Mouse (Mus musculus): Measurements from ENCODE around the gene 2010003K11Rik. TPM values are rescaled to one million over a fixed set of nuclear protein-coding genes. Genes with fewer than 3 reads are reported as not detected.

2010003K11Rik gene
- polyA plus RNA-seq (2015; fragmentation: Nextera tagmentation; extraction: Ambion mirVana), result not detected in 2 replicates

- H3K27ac ChIP-seq, result no peak within 1 kb of the TSS
- H3K4me1 ChIP-seq, result peaks cover 7% of the 10 kb centered on the region; the same call in 1 of the 2 replicates
- no peak within 1 kb of the TSS for H3K9ac ChIP-seq
- peak; percentile 12; the same call in 1 of the 2 replicates for ATAC-seq (ENCODE audit: borderline replicate concordance, extremely low read depth, low FRiP score, low TSS enrichment)
- H3K4me3 ChIP-seq, result no peak within 1 kb of the TSS
- 61% methylated on average over 16 of the region's 16 CpGs for WGBS
- H3K9me3 ChIP-seq, result no peaks in the 10 kb centered on the region
- no peak within 1 kb of the TSS for H3K4me2 ChIP-seq
- H3K27me3 ChIP-seq, result no peaks in the 10 kb centered on the region
- no peaks in the 10 kb centered on the region for H3K36me3 ChIP-seq
Observed at GRCm38 (mm10) chr19:4498062-4498933, at the start of gene 2010003K11Rik. 2010003K11Rik (minus strand) TSS chr19:4498583.

DNA sequence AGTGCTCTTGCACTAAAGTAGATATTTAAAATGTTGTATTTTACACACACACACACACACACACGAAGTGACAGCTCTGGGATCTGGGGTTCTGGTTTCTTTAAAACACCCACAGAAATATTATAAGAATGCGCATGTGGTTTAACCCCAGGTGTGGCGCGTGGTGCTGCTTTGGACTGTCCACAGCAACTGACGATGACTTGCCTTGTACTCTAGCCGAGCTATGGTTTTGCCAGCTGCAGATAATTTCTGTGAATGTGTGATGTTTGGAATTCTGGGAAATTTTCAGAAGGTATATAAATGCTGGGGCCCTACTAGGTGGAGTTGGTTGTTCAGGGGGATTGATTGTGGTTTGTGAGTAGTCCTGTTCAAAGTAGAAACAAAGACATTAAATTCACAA lies 49.4 kb upstream of the 2010003K11Rik start:
- WGBS, result 76% methylated on average over 6 of the region's 6 CpGs
- no peaks in the 10 kb centered on the region for H3K4me1 ChIP-seq
- no peak overlapping the region for H3K27ac ChIP-seq
- H3K4me3 ChIP-seq, result no peak overlapping the region
- no peaks in the 10 kb centered on the region for H3K36me3 ChIP-seq
- H3K9ac ChIP-seq, result no peak overlapping the region
- no peaks in the 10 kb centered on the region for H3K27me3 ChIP-seq
- no peaks in the 10 kb centered on the region for H3K9me3 ChIP-seq
- no peak overlapping the region for H3K4me2 ChIP-seq
- no peak for ATAC-seq (ENCODE audit: borderline replicate concordance, extremely low read depth, low FRiP score, low TSS enrichment)

DNA sequence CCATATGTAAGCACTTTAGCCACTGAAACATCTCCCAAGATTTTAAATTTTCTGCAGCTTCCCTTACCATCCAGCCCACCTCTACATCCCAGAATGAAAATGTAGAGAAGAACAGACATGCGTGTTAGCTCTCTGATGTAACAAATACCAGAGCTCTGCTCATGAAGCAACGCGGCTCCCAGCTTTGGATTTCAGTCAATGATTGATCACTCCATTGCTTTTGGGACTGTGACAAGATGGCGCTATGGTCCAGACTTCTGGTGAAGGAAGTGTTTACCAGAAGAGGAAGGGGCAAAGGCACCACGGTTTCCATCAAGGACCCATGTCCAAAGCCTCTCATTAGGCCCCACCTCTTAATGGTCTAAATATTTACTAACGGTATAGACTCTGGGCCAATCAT lies 47.5 kb upstream of the 2010003K11Rik start:
- 81% methylated on average over 6 of the region's 6 CpGs for WGBS
- Histone ChIP-seq H3K4me3 (no peak overlapping the region), H3K27ac (no peak overlapping the region), H3K36me3 (no peaks in the 10 kb centered on the region), H3K9me3 (no peaks in the 10 kb centered on the region), H3K27me3 (no peaks in the 10 kb centered on the region), H3K4me1 (no peaks in the 10 kb centered on the region), H3K4me2 (no peak overlapping the region), H3K9ac (no peak overlapping the region)
- no peak for ATAC-seq (ENCODE audit: borderline replicate concordance, extremely low read depth, low FRiP score, low TSS enrichment)

- ATAC-seq (ENCODE audit: borderline replicate concordance, extremely low read depth, low FRiP score, low TSS enrichment), result no peak
- Histone ChIP-seq H3K36me3 (no peaks in the 10 kb centered on the region), H3K4me2 (no peak overlapping the region), H3K4me3 (no peak overlapping the region), H3K27me3 (no peaks in the 10 kb centered on the region), H3K9ac (no peak overlapping the region), H3K9me3 (no peaks in the 10 kb centered on the region), H3K4me1 (no peaks in the 10 kb centered on the region), H3K27ac (no peak overlapping the region)
- WGBS, result 80% methylated on average over 4 of the region's 4 CpGs
Observed at GRCm38 (mm10) chr19:4545091-4545490, 46.7 kb upstream of the 2010003K11Rik start.

GRCm38 (mm10) chr19:4542081-4542480 lies 43.7 kb upstream of the 2010003K11Rik start:
- Histone ChIP-seq H3K4me2 (no peak overlapping the region), H3K4me1 (no peaks in the 10 kb centered on the region), H3K27me3 (no peaks in the 10 kb centered on the region), H3K9ac (no peak overlapping the region), H3K27ac (no peak overlapping the region), H3K9me3 (no peaks in the 10 kb centered on the region), H3K36me3 (no peaks in the 10 kb centered on the region), H3K4me3 (no peak overlapping the region)
- no peak for ATAC-seq (ENCODE audit: borderline replicate concordance, extremely low read depth, low FRiP score, low TSS enrichment)

DNA sequence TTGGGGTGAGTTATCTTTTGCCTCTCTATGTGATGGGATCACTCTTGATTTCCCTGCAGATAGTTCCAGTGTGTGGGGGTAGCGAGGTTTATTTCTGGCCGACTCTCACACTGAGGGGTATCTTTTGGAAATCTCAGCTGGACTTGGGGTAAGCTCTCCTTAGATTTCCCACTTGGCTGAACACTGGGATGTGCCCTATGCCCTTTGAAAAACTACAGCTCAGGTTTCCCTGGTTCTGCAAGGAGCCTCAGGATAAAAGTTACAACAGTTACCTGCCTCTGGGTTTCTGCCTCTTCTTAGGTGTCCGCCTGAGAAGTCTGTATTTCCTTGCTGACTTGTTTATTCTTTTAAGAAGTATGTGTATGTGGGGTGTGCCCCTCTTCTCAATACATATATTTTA lies 42.6 kb upstream of the 2010003K11Rik start:
- no peak overlapping the region for H3K9ac ChIP-seq
- no peaks in the 10 kb centered on the region for H3K27me3 ChIP-seq
- no peak overlapping the region for H3K4me2 ChIP-seq
- H3K27ac ChIP-seq, result no peak overlapping the region
- no peaks in the 10 kb centered on the region for H3K9me3 ChIP-seq
- ATAC-seq (ENCODE audit: borderline replicate concordance, extremely low read depth, low FRiP score, low TSS enrichment), result no peak
- H3K4me1 ChIP-seq, result no peaks in the 10 kb centered on the region
- WGBS, result 81% methylated on average over 3 of the region's 3 CpGs
- H3K4me3 ChIP-seq, result no peak overlapping the region
- H3K36me3 ChIP-seq, result no peaks in the 10 kb centered on the region

DNA sequence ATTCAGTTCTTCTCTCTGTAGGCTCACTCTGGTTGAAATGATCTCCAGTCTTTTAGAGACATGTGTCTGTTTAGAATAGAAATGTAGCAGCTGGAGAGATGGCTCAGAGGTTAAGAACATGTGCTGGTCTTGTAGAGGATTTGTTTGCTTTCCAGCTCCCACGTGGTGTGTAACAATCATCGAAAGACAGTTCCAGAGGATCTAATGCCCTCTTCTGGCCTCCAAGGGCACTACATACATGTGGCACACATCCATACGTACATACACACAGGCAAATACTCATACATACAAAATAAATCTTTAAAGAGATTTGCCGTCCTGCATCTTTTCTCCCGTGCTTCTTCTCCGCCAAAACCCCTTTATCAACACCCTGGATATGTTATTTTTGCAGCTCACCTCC lies 41.9 kb upstream of the 2010003K11Rik start:
- Histone ChIP-seq H3K4me1 (no peaks in the 10 kb centered on the region), H3K27me3 (no peaks in the 10 kb centered on the region), H3K9ac (no peak overlapping the region), H3K4me2 (no peak overlapping the region), H3K27ac (no peak overlapping the region), H3K36me3 (no peaks in the 10 kb centered on the region), H3K9me3 (no peaks in the 10 kb centered on the region), H3K4me3 (no peak overlapping the region)
- WGBS, result 81% methylated on average over 6 of the region's 6 CpGs
- ATAC-seq (ENCODE audit: borderline replicate concordance, extremely low read depth, low FRiP score, low TSS enrichment), result no peak

GRCm38 (mm10) chr19:4536606-4537005 lies 38.2 kb upstream of the 2010003K11Rik start:
- H3K9ac ChIP-seq, result no peak overlapping the region
- no peaks in the 10 kb centered on the region for H3K9me3 ChIP-seq
- no peak overlapping the region for H3K27ac ChIP-seq
- no peaks in the 10 kb centered on the region for H3K27me3 ChIP-seq
- no peak overlapping the region for H3K4me2 ChIP-seq
- H3K4me3 ChIP-seq, result no peak overlapping the region
- no peak for ATAC-seq (ENCODE audit: borderline replicate concordance, extremely low read depth, low FRiP score, low TSS enrichment)
- 55% methylated on average over 3 of the region's 3 CpGs for WGBS
- H3K4me1 ChIP-seq, result no peaks in the 10 kb centered on the region
- H3K36me3 ChIP-seq, result no peaks in the 10 kb centered on the region

- ATAC-seq (ENCODE audit: borderline replicate concordance, extremely low read depth, low FRiP score, low TSS enrichment), result no peak
Observed at GRCm38 (mm10) chr19:4535922-4536321, 37.5 kb upstream of the 2010003K11Rik start.

DNA sequence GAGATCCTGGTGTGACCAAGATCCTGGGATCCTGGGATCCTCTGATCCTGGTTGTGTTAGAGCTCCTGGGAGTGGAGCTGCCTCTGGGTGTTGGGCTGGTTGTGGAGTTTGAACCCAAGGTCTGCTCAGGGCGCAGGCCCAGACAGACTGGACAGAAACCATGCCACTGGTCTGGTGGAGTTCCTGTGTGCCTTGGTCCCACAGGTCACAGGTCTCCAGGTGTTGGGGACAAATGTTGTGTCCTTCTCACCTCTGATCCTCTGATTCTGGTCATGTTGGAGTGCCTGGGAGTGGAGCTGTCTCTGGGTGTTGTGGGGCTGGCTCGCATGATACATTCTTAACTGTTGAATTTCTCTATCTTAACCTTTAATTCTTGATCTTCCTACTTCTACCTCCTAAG lies 36.3 kb upstream of the 2010003K11Rik start:
- Histone ChIP-seq H3K27me3 (no peaks in the 10 kb centered on the region), H3K36me3 (no peaks in the 10 kb centered on the region), H3K27ac (no peak overlapping the region), H3K9me3 (no peaks in the 10 kb centered on the region), H3K4me2 (no peak overlapping the region), H3K4me3 (no peak overlapping the region), H3K9ac (no peak overlapping the region), H3K4me1 (no peaks in the 10 kb centered on the region)
- no peak for ATAC-seq (ENCODE audit: borderline replicate concordance, extremely low read depth, low FRiP score, low TSS enrichment)
- WGBS, result 85% methylated on average over 2 of the region's 2 CpGs

More at GRCm38 (mm10) chr19:4535922-4536321, 37.5 kb upstream of the 2010003K11Rik start:
- Histone ChIP-seq H3K27ac (no peak overlapping the region), H3K4me2 (no peak overlapping the region), H3K36me3 (no peaks in the 10 kb centered on the region), H3K27me3 (no peaks in the 10 kb centered on the region), H3K4me3 (no peak overlapping the region), H3K9ac (no peak overlapping the region), H3K9me3 (no peaks in the 10 kb centered on the region), H3K4me1 (no peaks in the 10 kb centered on the region)

GRCm38 (mm10) chr19:4521426-4522050 lies 23.2 kb upstream of the 2010003K11Rik start:
- WGBS, result 67% methylated on average over 3 of the region's 3 CpGs
- H3K9me3 ChIP-seq, result no peaks in the 10 kb centered on the region
- ATAC-seq (ENCODE audit: borderline replicate concordance, extremely low read depth, low FRiP score, low TSS enrichment), result no peak

GRCm38 (mm10) chr19:4517483-4517882 lies 19.1 kb upstream of the 2010003K11Rik start:
- H3K36me3 ChIP-seq, result no peaks in the 10 kb centered on the region
- no peak overlapping the region for H3K4me2 ChIP-seq
- ATAC-seq (ENCODE audit: borderline replicate concordance, extremely low read depth, low FRiP score, low TSS enrichment), result no peak
- peaks cover 10% of the 10 kb centered on the region for H3K4me1 ChIP-seq
- no peaks in the 10 kb centered on the region for H3K27me3 ChIP-seq
- H3K4me3 ChIP-seq, result no peak overlapping the region
- H3K27ac ChIP-seq, result no peak overlapping the region
- WGBS, result 85% methylated on average over 1 of the region's 1 CpGs
- no peak overlapping the region for H3K9ac ChIP-seq
- no peaks in the 10 kb centered on the region for H3K9me3 ChIP-seq

More at GRCm38 (mm10) chr19:4521426-4522050, 23.2 kb upstream of the 2010003K11Rik start:
- H3K27ac ChIP-seq, result no peak overlapping the region
- H3K4me2 ChIP-seq, result no peak overlapping the region
- H3K9ac ChIP-seq, result no peak overlapping the region
- H3K4me3 ChIP-seq, result no peak overlapping the region
- H3K36me3 ChIP-seq, result no peaks in the 10 kb centered on the region
- no peaks in the 10 kb centered on the region for H3K4me1 ChIP-seq
- no peaks in the 10 kb centered on the region for H3K27me3 ChIP-seq

All from lung, embryonic 15.5 days (tissue).